Mouse (Mus musculus) G1E (cell line): Measurements from ENCODE around the gene Ccser1.

Source experiments
- CTCF ChIP-seq: IDR thresholded peaks from 2 replicates; pipeline ENCODE4 v1.5.1; 2012; ENCODE audit warnings: low read depth, low read length, inconsistent platforms, mixed read lengths
- GATA1 ChIP-seq: IDR thresholded peaks from 2 replicates; pipeline ENCODE4 v1.6.1; 2012; ENCODE audit warnings: borderline replicate concordance, low read length, inconsistent platforms, mixed read lengths
- TAL1 ChIP-seq: conservative IDR thresholded peaks from 2 replicates; pipeline ENCODE4 v1.6.1; 2012; ENCODE audit warnings: low read depth, low read length, inconsistent platforms, mixed read lengths

GRCm38 (mm10) chr6:61543459-61544044 lies 363.4 kb downstream of the Ccser1 start:
- no peak for TF ChIP-seq CTCF
- no peak for TF ChIP-seq TAL1
- TF ChIP-seq GATA1: no peak
